Mouse (Mus musculus) lung, postnatal 0 days (tissue): ENCODE measurements at regions not wholly inside any gene's neighbourhood (a gene's known extent, or its start where the extent isn't known, plus 50 kb on each side); places are given as distances from the start of the nearest gene placed in this dataset.
A peak's percentile ranks its signal among the peaks of the same experiment; 100 is the strongest.

ENCODE experiments used
- ATAC-seq: fragments of 200-750 bp; cut with Nextera tagmentation; 2 replicates; pipeline ENCODE4 v1.8.0; 2017; ENCODE audit warnings: moderate library complexity
- DNase-seq: peaks from one replicate; pipeline ENCODE4 v3.0.0-alpha.2; 2016; ENCODE audit warnings: low spot score
- H3K27ac ChIP-seq: fragments of 300-500 bp; sonication (generic); 2 replicates; pipeline ENCODE4 v1.5.1; 2014; ENCODE audit warnings: antibody characterized with exemption, mild to moderate bottlenecking, low read length, mixed read lengths
- H3K27me3 ChIP-seq: fragments of 300-500 bp; sonication (generic); replicated peaks from 2 replicates; pipeline ENCODE4 v1.6.1; 2014; ENCODE audit warnings: low read length, mixed read lengths; ENCODE audit not compliant: insufficient read depth
- H3K36me3 ChIP-seq: fragments of 300-500 bp; sonication (generic); 2 replicates; pipeline ENCODE4 v1.6.1; 2014; ENCODE audit warnings: low read length, mixed read lengths; ENCODE audit not compliant: insufficient read depth
- H3K4me1 ChIP-seq: fragments of 300-500 bp; sonication (generic); 2 replicates; pipeline ENCODE4 v1.6.1; 2014; ENCODE audit warnings: antibody characterized with exemption, low read depth, low read length, mixed read lengths; ENCODE audit not compliant: insufficient read depth
- H3K4me2 ChIP-seq: fragments of 300-500 bp; sonication (generic); replicated peaks from 2 replicates; pipeline ENCODE4 v1.6.1; 2014; ENCODE audit warnings: low read depth, mild to moderate bottlenecking, low read length, moderate library complexity, mixed read lengths
- H3K4me3 ChIP-seq: fragments of 300-500 bp; sonication (generic); 2 replicates; pipeline ENCODE4 v1.5.1; 2014; ENCODE audit warnings: low read depth, low read length
- H3K9ac ChIP-seq: fragments of 300-500 bp; sonication (generic); replicated peaks from 2 replicates; pipeline ENCODE4 v1.6.1; 2014; ENCODE audit warnings: low read depth, mild to moderate bottlenecking
- H3K9me3 ChIP-seq: fragments of 300-500 bp; sonication (generic); 2 replicates; pipeline ENCODE4 v1.6.1; 2016; ENCODE audit warnings: low read length, mixed read lengths
- CTCF ChIP-seq: IDR thresholded peaks from 2 replicates; pipeline ENCODE4 v1.5.1; 2016; ENCODE audit warnings: antibody characterized with exemption, mild to moderate bottlenecking
- EP300 ChIP-seq: IDR thresholded peaks from 2 replicates; pipeline ENCODE4 v1.6.1; 2016; ENCODE audit warnings: antibody characterized with exemption, mild to moderate bottlenecking, control low read depth
- WGBS: fragments of 180-500 bp; shearing (Covaris S2); extraction: QIAGEN DNeasy Blood & Tissue Kit; methylation state at CpG from one replicate; pipeline ENCODE4 v1.1.7; 2014; 5-methylcytosine and 5-hydroxymethylcytosine counted together

DNA sequence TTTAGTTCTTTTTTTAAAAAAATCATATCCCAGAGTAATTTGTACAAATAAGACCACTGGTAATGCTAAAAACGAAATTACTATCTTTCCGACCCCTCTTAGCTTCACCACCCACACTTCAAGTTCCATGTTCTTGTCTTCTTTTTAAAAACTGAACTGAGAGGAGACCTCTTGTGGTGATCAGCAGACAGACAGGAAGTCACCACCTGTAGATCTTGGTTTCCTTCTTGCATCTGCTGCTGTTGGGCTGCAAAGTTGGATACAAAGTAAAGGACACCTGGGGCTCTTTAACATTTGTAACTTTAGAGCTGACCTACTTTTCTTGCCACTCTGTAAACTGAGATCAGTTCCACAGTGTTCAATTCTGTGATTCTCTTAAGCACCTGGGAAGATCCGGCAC is 216.4 kb downstream of the Cog6 start:
- DNase-seq (no peak), ATAC-seq (no peak)
- Histone ChIP-seq H3K36me3 (no peaks in the 10 kb centered on the region), H3K4me1 (no peaks in the 10 kb centered on the region), H3K9me3 (no peaks in the 10 kb centered on the region), H3K27me3 (no peaks in the 10 kb centered on the region), H3K9ac (no peak overlapping the region), H3K27ac (no peak overlapping the region), H3K4me3 (no peak overlapping the region), H3K4me2 (no peak overlapping the region)
- TF ChIP-seq EP300 (no peak), CTCF (peak; percentile 23; the same call in 1 of the 2 replicates)
- 85% methylated on average over 3 of the region's 3 CpGs for WGBS

DNA sequence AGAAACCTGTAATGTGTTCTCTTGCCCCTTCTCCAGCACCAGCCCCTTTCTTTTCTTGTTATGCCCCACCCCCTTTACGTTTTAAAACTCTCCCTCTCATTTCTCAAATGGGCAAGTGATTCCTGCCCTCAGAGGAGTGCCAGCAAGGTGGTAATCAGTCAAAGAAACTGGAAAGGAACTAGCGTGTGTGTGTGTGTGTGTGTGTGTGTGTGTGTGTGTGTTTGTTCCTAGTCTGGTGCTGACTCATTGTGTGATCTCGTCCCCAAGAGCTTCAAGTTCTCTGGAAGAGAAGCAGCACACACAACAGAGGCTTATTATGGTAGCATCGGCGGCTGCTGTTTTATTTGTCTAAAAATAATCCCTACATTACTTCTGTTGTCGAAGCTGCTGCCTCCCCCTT is 219.2 kb downstream of the Cog6 start:
- no peak overlapping the region for H3K27ac ChIP-seq
- 23% methylated on average over 6 of the region's 6 CpGs for WGBS

DNA sequence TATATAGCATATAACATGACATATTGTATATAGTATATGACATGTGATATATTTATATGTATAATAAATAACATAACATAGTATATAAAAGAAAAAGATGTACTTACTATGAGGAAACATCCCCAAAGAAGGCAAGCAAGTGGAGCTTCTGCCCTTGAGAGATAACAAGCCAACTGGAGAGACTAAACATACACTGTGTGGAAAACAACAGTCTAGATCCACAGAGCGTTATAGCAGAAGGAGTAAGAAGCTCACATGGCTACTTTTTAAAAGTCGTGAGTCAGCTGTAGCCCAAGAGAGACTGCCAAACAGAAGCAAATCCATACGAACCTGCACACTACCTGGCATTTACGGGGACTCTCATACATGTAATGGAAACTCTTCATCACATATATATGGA is 219.9 kb downstream of the Cog6 start:
- H3K36me3 ChIP-seq = no peaks in the 10 kb centered on the region
- H3K27me3 ChIP-seq = no peaks in the 10 kb centered on the region
- 79% methylated on average over 4 of the region's 4 CpGs for WGBS
- H3K4me3 ChIP-seq = no peak overlapping the region
- no peak for ATAC-seq
- no peak overlapping the region for H3K9ac ChIP-seq
- H3K27ac ChIP-seq = no peak overlapping the region
- TF ChIP-seq CTCF = no peak
- TF ChIP-seq EP300 = no peak
- H3K4me1 ChIP-seq = no peaks in the 10 kb centered on the region
- no peak overlapping the region for H3K4me2 ChIP-seq
- no peak for DNase-seq
- H3K9me3 ChIP-seq = no peaks in the 10 kb centered on the region

More for the DNA sequence above, 219.2 kb downstream of the Cog6 start:
- TF ChIP-seq EP300 = no peak
- no peak for TF ChIP-seq CTCF
- no peak overlapping the region for H3K4me2 ChIP-seq
- no peaks in the 10 kb centered on the region for H3K9me3 ChIP-seq
- ATAC-seq (no peak), DNase-seq (no peak)
- no peaks in the 10 kb centered on the region for H3K4me1 ChIP-seq
- H3K4me3 ChIP-seq = no peak overlapping the region
- H3K27me3 ChIP-seq = no peaks in the 10 kb centered on the region
- H3K9ac ChIP-seq = no peak overlapping the region
- H3K36me3 ChIP-seq = no peaks in the 10 kb centered on the region

DNA sequence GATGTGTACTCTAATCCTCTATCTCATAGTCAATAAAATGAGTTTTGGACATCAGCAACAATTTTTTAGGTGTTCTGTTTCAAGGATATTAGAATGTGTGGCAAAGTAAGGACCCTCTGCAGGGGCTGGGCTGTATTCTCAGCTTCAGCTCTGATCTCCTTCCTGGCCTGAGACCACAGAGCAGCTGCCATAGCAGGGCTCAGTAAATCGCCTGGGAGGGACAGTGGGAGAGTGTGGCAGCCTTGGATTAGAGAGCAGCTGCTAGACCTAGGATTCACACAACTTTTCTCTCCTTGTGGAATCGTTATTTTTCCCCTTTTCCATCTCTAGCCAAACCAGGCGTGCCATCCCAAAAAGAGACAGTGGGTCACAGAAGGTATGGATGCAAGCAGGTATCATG is 222.8 kb downstream of the Cog6 start:
- no peaks in the 10 kb centered on the region for H3K9me3 ChIP-seq
- ATAC-seq = no peak

DNA sequence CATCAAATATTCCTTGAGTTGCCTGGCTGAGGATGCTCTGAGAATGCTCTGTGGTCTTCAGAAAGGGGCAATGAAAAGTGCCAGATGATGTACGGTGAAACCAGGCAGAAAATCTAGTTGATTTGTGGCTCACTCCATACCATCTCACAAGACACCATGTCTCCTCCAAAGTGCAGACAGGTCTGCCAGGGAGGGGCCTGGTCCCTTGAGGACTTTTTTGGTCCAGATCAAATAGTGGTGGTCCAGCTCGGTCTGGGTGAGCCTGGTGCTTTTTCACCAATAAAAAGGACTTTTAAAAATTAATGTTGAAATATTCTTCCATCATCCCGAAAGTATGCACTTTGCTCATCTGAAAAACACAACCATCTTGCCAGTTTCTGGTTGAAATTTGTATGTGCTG is 224.2 kb downstream of the Cog6 start:
- H3K36me3 ChIP-seq = no peaks in the 10 kb centered on the region
- H3K9ac ChIP-seq = no peak overlapping the region
- no peak for DNase-seq
- TF ChIP-seq CTCF (no peak), EP300 (no peak)
- no peaks in the 10 kb centered on the region for H3K9me3 ChIP-seq
- H3K4me3 ChIP-seq = no peak overlapping the region
- no peak overlapping the region for H3K4me2 ChIP-seq
- ATAC-seq = no peak
- no peaks in the 10 kb centered on the region for H3K27me3 ChIP-seq
- no peaks in the 10 kb centered on the region for H3K4me1 ChIP-seq
- WGBS = 77% methylated on average over 3 of the region's 3 CpGs
- H3K27ac ChIP-seq = no peak overlapping the region

More for the DNA sequence above, 222.8 kb downstream of the Cog6 start:
- Histone ChIP-seq H3K27ac (no peak overlapping the region), H3K27me3 (no peaks in the 10 kb centered on the region), H3K4me2 (no peak overlapping the region), H3K36me3 (no peaks in the 10 kb centered on the region), H3K4me1 (no peaks in the 10 kb centered on the region), H3K4me3 (no peak overlapping the region), H3K9ac (no peak overlapping the region)
- DNase-seq = no peak
- WGBS = 70% methylated on average over 3 of the region's 3 CpGs
- TF ChIP-seq EP300 (no peak), CTCF (no peak)

DNA sequence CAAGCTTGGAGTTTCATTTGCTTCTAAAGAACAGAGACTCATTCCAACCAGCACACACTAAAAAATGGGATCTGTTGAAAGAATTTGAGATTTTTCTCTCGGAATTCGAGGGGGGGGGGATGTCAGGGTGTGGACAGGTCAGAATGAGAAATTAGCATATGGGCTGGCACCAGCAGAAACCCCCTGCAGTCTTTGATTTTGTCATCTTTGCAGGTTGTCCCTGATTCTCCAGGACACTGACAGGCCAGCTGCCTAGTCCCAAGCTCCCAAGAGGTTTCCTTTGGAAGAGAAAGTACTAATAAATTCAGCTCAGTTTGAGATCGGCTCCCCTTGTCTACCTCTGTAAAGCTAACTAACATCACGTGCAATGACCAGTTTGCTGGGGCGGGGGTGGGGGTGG is 224.9 kb downstream of the Cog6 start:
- H3K9me3 ChIP-seq = no peaks in the 10 kb centered on the region
- no peaks in the 10 kb centered on the region for H3K27me3 ChIP-seq
- no peak overlapping the region for H3K4me3 ChIP-seq
- H3K4me2 ChIP-seq = no peak overlapping the region
- H3K36me3 ChIP-seq = no peaks in the 10 kb centered on the region
- DNase-seq (no peak), ATAC-seq (no peak)
- WGBS = 53% methylated on average over 5 of the region's 5 CpGs
- H3K4me1 ChIP-seq = no peaks in the 10 kb centered on the region
- H3K9ac ChIP-seq = no peak overlapping the region
- no peak for TF ChIP-seq EP300
- no peak for TF ChIP-seq CTCF
- no peak overlapping the region for H3K27ac ChIP-seq

DNA sequence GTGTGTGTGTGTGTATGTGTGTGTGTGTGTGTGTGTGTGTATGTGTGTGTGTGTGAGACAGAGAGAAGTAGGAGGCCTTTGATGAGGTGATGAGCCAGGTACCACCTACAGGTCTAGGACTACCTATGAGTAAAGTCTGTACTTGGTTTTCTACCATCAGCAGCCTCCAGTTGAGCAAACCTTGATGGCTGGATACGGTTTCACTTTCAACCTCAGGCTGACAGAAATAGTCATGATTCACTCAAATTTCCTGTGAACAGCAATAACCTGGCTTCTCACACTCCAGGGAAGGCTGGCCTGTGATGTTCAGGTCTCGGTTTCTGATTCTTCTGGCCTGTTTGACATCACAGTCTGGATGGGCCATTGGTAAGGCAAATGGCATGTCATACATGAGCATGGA is 226.1 kb downstream of the Cog6 start:
- Histone ChIP-seq H3K27ac (no peak overlapping the region), H3K36me3 (no peaks in the 10 kb centered on the region), H3K4me3 (no peak overlapping the region), H3K27me3 (no peaks in the 10 kb centered on the region), H3K4me1 (no peaks in the 10 kb centered on the region), H3K9me3 (no peaks in the 10 kb centered on the region), H3K4me2 (no peak overlapping the region), H3K9ac (no peak overlapping the region)
- TF ChIP-seq CTCF (no peak), EP300 (no peak)
- no peak for DNase-seq
- WGBS = 89% methylated on average over 2 of the region's 2 CpGs
- no peak for ATAC-seq
